Mouse (Mus musculus) liver, adult 2 months (tissue): ENCODE results near the gene Gm45799.

Experiments used
- CTCF ChIP-seq: fragments of 200-500 bp; IDR thresholded peaks from 2 replicates; pipeline ENCODE4 v1.5.1; 2011; ENCODE audit warnings: low read depth, low read length, control low read depth
- POLR2A ChIP-seq: fragments of 200-500 bp; IDR thresholded peaks from 2 replicates; pipeline ENCODE4 v1.6.1; 2011; ENCODE audit warnings: low read length, control low read depth; ENCODE audit not compliant: insufficient read depth; ENCODE audit errors: extremely low read depth

GRCm38 (mm10) chr7:105614400-105614799 is 26.0 kb upstream of the Gm45799 start:
- no peak for TF ChIP-seq POLR2A
- no peak for TF ChIP-seq CTCF
